Mouse (Mus musculus) cerebellum, adult 8-10 months (tissue): ENCODE measurements around the gene Fscn2.

Experiments used
- DNase-seq: peaks from one replicate; pipeline ENCODE4 v3.0.0; 2022

Fscn2 gene

DNA sequence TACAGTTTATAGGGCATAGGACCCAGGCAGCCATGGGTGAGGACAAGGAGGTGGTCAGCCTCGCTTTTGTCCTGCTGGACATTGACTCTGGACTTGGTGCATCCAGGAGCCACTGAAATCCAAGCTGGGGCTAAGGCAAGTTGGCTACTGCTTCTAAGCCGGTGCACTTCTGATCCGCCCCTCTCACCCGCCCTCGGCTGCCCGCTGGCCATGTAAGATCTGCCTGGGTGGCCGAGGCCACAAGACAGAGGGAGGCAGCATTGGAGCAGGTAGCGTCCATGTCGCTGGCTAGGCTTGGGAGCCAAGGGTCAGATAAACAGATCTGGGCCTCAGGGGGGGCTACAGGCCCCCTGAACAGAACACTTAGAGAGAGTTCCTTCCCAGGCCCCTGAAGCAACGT lies at the start of gene Fscn2:
Gene Fscn2 (plus strand): TSS at position 240 of the 400 bp plus-strand sequence.
- DNase-seq = no peak

DNA sequence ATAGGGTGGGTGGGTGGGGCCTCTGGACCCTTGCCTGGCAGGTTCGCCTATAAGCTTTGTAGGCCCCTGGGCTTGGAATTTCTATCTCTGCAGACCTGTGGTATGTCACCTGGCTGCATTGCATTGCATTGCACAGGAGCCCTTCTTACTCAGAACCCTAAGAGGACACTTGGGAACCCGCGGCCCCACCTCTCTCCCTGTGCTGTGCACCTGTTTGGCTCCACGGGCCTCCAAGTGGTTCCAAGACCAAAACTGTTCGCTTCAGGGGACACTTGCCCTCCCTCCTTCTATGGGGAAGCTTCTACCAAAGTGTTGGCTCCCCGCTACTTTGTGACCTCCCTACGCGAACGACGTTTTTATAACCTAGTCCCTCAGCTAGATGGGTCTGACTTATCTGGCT lies 49.8 kb upstream of the Fscn2 start:
- DNase-seq = no peak

DNA sequence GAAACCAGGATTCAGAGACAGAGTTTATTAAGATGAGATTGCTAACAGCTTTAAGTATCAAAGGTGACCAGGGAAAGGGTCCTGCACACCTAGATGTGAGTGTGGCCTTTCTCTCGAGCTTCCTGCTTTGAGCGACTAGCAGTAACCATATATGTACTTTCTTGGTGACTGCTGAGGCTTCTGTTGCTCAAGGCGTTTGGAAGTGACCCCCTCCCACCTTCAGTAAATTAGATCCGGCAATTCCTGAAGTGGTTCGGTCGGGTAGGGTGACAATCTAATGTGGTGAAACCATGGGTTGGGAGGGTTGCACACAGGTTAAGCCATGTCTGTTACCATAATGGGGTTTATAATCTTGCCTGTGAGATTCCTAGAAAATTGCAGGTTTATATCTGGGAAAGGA lies 49.3 kb upstream of the Fscn2 start:
- DNase-seq = no peak

DNA sequence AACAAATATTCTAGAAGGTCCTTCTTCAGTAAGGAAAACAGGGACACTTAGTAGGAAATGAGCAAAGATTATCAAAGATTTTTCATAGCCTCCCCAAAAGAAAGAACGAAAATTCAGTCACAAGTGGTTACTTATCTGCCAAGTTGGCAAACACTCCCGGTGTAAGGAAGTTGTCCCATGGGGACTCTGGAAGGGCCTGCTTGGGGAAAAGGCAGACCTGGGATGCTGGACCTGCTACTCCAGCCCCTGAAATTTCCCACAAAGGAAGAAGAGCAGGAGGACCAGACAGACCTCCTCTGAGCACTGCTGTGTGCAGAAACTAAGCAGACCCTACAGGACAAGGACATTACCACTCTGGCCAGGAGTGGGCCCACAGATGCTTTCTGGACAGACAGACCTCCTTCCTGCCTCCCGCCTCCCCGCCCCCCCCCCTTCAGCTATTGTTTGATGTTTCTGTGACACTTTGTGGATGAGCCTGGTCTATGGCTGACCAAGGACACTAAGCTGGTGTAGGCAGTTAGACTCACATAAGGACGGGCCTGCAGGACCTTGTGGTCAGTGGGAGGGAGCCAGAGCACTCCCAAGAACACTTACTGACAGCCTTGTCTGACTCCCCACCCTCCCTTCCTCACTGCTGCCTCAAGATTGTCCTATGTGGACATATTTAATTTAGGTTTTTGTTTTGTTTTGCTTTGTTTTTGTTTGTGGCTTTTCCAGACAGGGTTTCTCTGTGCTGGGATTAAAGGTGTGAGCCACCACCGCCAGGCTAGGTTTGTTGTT lies 47.2 kb upstream of the Fscn2 start:
- DNase-seq = no peak

DNA sequence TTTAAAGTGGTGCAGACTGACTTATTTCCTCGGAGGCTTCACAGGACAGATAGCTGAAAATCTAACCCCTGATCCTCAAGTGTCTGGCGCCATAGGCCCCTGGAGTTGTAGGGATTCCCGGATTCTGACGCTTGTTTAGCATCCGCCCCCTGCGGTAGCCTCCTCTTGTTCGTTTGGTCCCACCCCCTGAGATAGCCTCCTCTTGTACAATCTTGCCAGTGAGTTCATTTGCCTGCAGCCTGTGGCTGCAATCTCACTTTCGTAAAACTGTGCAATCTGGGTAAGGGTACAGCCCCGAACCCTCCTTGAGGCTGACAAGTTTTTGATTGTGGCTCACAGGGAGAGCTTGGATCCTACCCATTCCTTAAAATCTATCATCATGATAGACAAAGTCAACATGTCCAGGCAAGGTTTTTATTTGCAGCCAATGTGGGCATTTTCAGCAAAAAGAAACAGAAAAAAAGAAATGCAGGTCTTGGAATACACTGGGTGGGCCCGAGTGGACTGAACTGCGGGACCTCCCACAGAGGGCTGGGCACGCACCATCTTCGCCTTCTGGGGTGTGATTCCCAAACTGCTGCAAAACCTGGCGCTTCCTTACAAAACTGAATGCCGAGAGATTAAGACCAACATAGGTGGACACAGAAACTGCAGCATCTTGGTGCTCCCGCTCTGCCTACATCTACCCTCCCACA lies 46.5 kb upstream of the Fscn2 start:
- no peak for DNase-seq

DNA sequence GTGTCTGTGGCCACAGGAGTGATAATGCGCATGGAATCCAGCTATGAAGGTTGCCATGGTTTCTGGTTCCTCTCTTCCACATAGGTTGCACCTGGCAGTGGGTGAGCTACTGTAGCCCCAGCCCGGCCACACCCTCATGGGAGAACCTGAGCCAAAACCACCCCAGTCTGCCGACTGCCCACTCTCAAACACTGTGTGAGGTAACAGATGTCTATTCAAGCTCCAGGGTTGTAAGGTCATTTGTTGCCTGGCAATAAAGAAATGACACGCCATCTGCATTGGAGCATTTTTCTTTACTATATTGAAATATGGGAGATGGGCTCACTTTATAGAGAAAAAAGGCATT lies 45.9 kb upstream of the Fscn2 start:
- DNase-seq = peak; percentile 46

DNA sequence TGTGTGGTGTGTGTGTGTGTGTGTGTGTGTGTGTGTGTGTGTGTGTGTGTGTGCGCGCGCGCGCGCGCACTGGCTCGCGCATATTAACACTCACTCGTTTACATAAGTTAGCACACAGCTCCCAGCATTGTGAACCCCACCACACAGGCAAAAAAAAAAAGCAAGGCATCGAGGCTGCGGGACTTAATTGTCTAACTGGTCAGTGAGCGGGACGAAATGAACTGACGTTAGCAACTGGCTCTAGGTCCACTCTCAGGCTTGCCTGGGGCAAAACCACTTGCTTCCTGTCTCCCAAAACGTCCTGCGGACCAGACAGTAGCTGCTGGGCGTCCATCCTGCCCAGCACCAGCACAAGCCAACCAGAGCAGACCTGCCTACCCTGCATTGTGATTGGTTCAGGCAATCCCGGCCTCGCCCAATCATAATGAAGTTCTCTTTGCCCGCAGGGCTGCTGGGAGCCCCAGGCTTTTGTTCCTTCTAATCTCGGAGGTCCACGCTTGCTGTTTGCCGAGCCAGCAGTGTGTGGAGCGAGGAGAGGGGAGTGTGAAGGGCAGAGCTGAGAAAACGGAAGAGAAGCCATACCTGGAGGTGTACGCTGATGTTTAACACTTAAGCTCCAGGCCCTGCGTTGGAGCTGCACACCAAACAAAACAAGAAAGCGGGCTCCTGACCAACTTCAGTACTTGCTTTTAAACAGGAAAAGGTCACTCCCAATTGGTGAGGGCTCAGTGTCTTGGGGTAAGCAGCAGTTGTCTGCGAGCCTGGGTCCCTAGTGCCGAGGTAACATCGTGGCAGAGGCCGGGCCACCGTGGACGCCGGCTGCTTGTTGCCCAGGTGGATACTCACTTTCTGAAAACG lies 45.3 kb upstream of the Fscn2 start:
- peak; percentile 92 for DNase-seq

DNA sequence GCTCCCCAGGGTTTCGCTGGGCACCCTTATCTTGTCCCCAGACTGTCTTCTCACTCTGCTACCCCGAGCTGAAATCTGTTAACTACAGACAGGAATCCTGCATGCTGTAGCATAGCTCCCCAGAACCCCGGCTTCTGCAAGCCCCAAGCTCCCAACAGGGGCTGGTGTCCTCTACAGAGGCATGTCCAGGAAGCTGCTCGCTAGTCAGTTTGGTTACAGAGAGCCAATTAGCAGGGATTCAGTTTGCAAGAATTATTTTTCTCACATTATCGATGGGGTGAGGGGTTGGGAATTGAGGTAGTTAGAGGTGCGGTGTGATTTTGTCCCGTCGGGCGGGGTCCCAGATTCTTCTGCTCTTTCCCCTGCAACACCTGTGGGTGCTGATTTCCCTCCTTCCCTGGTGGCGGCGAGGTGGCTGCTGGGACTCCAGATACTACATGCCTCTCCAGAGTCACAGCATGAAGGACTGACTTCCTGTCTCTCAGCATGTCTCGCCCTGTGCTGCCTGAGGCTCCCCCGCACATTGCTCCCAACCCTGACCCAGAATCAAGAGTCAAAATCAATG lies 44.6 kb upstream of the Fscn2 start:
- no peak for DNase-seq

DNA sequence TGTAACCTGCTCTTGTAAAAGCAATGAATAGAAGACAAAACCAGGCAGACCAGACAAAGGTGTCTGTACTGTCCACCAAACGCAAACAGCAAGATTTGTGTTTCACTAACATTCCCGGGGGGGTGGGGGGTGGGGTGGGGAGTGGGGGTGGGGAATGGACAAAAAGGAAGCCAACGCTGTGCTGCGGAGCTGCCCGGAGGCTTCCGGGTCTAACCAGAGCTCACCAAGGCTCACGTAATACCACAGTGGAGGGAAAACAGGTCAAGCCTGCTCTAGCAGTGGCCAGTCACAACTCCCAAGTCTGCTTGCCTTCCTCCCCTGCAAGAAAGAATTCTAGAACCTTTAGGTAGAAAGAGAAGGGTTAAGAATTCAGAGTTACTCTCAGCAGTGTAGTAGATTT lies 43.9 kb upstream of the Fscn2 start:
- DNase-seq = no peak

DNA sequence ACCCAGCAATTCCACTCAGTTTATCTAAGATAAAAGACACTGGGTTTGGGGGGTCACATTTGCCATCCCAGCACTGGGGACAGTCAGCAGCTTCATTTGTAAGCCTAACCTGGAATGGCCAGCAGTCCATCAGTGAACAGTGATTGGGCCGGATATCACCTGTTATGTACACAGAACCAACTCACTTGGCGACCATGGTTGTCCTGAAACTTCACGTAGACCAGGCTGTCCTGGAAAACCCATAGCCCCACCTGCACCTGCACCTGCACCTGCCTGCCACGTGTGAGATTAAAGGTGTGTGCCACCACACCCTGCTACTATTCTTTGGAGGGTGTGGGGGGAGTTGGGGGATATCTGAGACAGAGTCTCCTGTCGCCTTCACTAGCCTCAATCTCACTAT lies 42.0 kb upstream of the Fscn2 start:
- no peak for DNase-seq

DNA sequence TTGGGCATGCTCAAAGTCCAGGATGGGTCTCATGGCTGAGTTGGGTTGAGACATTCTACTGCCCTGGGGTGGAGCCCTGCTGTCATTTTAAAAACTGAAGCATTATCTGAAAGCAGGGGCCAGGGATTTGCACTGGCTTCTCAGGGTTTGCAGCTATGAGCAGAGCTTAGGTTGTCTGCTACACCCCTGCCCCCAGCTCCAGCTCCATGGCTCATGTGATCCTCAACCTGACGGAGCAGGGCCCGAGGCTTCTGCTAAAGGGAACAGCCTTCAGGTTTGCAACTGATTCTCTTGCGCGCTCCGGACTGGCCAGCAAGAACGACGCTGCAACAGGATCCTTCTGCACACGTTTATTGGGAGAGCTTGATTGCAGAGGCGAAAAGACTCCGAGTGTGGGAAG lies 41.2 kb upstream of the Fscn2 start:
- no peak for DNase-seq

DNA sequence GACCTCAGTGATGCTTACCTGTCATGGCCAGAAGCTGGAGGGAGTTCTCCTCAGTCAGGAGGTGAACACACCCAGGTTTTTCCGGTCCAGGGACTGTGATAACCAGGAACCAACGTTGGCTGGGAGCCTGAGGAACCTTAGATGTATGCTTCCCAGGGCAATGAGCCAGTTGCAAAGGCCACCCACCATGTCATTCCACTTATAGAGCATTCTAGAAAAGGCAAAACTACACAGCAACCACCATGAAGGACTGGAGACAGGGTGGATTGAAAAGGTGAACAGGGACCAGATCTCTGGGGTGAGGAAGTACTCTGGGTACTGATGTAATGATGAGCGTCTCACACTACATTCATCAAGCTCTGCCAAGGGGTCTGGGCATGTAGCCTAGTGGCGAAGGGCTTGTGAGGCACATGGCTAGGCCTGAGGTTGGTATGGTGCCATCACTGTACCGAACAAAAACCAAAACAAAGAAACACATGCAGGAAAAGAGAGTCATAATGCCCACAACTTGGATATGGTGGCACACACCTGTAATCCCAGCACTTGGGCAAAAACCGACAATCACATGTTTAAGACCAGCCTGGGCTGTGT lies 25.8 kb upstream of the Fscn2 start:
- DNase-seq = no peak

DNA sequence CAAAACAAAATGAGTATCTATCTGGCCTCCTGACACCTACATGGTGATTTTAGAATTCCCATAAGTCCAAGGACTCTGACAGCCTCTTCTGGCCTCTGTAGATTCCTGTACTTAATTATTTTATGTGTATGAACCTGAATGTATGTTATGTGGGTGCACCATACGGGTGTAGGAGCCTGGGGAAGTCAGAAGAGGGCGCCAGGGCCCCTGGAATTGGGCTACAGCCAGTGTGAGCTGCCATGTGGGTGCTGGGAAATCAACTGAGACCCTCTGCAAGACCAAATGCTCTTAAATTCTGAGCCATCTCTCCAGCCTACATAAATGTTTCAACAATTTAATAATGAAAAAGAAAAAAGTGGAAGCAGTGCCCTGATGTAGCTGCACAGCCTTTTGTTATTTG lies 23.9 kb upstream of the Fscn2 start:
- DNase-seq = no peak

DNA sequence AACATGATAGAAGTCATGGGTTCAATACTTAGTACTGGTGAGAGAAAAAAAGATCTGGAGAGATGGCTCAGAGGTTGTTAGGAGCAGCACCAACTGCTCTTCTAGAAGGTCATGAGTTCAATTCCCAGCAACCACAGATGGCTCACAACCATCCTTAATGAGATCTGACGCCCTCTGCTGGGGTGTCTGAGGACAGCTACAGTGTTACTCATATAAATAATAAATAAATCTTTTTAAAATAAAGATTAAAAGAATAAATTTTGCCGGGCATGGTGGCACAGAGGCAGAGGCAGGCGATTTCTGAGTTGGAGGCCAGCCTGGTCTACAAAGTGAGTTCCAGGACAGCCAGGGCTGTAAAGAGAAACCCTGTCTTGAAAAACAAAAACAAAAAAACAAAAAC lies 22.5 kb upstream of the Fscn2 start:
- DNase-seq = no peak

DNA sequence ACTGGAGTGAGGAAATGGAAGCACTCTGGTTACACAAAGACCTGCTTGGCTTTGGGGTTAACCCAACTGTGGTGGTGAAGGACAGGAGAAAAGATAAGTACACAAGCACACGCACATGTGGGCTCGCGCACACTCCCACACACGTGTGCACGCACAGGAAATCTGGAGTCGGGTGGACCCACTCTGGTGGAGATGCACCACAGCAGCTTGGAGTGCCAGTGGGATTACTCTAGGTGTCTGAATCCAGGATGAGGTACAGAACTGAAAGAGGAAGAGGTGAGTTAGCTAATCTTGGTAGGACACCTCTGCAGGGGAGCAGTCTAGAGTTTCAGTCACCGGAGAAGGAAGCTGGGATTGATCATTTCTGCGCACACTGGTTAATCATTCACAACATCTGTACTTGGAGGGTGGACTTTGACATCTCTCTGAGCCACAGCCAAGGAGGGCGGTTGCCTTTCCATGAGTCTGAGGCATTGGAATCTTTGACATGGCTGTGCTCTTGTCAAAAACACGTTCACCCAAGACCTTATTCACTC lies 21.3 kb upstream of the Fscn2 start:
- no peak for DNase-seq

DNA sequence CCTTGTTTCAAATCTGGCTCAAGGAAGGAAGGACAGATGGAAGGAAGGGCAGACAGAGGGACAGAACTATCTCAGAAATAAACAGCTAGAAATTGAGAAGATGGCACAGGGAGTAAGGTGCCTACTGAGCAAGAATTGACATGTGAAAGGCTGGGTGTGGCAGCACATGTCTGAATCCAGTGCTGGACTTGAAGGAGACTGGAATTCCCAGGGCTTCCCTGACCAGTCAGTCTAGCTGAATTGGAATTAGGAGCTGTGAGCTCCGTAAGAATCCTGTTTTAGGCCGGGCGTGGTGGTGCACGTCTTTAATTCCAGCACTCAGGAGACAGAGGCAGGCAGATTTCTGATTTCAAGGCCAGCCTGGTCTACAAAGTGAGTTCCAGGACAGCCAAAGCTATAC lies 19.7 kb upstream of the Fscn2 start:
- DNase-seq = no peak

DNA sequence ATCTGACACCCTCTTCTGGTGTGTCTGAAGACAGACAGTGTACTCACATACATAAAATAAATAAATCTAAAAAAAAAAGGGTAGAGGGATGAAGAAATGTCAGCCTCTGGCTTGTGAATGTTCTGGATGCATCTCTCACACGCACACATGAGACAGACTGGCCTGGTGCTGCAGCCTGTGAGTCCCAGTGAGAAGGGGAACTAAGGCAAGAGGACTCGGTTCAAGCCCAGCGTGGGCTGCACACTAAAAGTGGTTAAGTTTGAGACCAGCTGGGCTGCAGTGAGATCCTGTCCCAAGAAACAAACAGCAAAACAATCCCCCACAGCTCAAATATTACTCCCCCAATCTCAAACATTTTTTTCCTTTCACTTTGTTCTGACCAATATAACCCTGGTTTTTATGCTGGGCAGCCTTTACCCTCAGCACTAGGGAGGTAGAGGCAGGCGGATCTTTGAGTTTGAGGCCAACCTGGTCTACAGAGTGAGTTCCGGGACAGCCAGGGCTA lies 18.6 kb upstream of the Fscn2 start:
- DNase-seq = no peak

DNA sequence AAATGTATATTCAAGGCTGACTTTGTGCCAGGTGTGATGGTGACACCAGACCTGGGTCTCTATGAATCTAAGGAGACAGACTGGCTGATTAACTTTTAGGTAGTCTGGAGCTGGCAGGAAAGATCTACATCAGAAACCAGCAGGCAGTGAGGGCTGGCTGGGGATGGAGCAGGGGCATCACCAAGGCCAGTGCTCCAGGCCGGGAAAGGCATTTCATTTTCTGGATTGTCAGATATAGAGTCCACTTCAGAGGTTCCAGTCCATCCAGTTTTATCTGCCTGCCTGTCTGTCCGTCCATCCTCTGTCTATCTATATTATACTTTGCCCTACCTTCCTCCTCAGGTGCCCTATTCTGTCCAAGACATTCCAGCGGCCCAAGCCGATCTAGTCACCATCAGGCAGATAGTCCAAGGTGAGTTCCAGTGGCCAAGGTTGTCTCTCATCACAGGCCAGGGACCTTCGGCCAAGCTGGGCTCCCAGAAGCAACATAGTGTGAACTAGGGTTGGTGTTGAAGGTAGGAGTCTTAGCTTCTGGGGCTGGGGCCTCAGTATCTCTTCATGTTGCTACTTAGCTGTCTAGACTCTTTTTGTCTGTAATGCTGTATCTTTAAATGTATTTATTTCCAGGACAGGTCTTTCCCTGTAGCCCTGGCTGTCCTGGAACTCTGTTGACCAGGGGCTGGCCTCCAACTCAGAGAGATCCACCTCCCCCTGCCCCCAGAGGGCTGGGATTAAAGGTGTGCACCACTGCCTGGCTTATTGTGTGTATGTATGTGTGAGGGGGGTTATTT lies 17.6 kb upstream of the Fscn2 start:
- no peak for DNase-seq

DNA sequence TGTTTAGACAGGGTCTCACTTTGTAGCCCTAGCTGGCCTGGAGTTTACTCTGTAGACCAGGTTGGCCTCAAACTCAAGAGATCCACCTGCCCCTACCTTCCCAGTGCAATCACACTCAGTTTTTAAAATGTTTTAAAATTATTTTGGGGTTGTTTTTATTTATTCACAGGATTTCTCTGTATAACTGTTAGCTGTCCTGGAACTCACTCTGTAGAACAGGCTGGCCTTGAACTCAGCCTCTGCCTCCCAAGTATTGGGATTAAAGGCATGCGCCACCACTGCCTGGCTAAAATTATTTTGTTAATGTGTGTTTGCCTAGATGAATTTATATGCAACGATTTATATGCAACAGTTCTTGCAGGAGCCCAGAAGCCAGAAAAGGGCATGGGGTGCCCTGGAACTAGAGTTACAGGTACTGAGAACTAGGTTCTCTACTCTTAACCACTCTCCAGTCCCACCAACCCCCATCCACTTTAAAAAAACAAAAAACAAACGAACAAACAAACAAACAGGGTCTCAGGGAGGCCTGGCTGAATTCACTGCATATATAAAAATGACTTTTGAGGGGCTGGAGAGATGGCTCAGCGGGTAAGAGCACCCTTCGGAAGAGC lies 16.9 kb upstream of the Fscn2 start:
- DNase-seq = no peak

DNA sequence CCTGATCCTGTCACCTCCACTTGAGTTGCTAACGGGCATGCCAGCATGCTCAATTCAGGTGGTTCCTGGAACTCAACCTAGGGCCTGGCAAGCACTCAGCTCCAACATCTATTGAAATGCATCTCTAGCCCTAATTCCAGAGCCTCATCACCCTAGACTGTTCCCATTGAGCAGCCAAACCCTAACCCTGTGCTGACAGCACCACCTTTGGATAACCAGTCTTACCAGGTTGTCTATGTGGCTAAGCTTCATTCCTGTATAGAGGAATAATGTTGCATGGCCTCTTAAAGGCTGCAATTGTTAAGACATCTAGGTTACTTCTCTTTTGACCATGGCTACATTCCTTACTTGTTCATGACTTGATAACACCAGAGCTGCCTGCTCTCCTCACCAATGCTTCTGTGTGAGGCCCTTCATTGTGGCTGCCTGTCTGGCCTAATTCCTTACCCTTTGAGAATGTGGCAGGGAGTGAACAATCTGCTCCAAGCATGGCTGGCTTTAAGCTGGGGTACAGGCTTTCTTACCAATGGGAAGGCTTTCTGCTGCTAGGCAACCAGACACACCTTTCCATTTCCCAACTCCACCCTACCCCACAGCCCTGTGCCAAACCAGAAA lies 16.2 kb upstream of the Fscn2 start:
- no peak for DNase-seq
